Mouse (Mus musculus) testis, adult 2 months (tissue): Measurements from ENCODE around the gene 1700020A23Rik. TPM values are rescaled to one million over a fixed set of nuclear protein-coding genes. Genes with fewer than 3 reads are reported as not detected.

Experiments
- H3K27ac ChIP-seq: fragments of 200-500 bp; 2 replicates; pipeline ENCODE4 v1.5.1; 2012; ENCODE audit warnings: low read depth, low read length; ENCODE audit not compliant: control insufficient read depth, insufficient read depth
- H3K27me3 ChIP-seq: fragments of 200-500 bp; 2 replicates; pipeline ENCODE4 v1.6.1; 2012; ENCODE audit warnings: mild to moderate bottlenecking, low read length, moderate library complexity; ENCODE audit not compliant: control insufficient read depth, insufficient read depth
- H3K36me3 ChIP-seq: fragments of 200-500 bp; 2 replicates; pipeline ENCODE4 v1.6.1; 2012; ENCODE audit warnings: mild to moderate bottlenecking, low read length; ENCODE audit not compliant: control insufficient read depth, insufficient read depth
- H3K4me1 ChIP-seq: fragments of 200-500 bp; 2 replicates; pipeline ENCODE4 v1.6.1; 2012; ENCODE audit warnings: low read length; ENCODE audit not compliant: control insufficient read depth, insufficient read depth
- H3K4me3 ChIP-seq: fragments of 200-500 bp; 2 replicates; pipeline ENCODE4 v1.5.1; 2012; ENCODE audit warnings: low read depth, mild to moderate bottlenecking, low read length, moderate library complexity, mixed read lengths; ENCODE audit not compliant: control insufficient read depth
- CTCF ChIP-seq: fragments of 200-500 bp; IDR thresholded peaks from 2 replicates; pipeline ENCODE4 v1.5.1; 2012; ENCODE audit warnings: low read depth, mild to moderate bottlenecking, inconsistent platforms, low read length, moderate library complexity; ENCODE audit not compliant: control insufficient read depth, insufficient read depth, insufficient replicate concordance
- POLR2A ChIP-seq: fragments of 200-500 bp; IDR thresholded peaks from 2 replicates; pipeline ENCODE4 v1.6.1; 2012; ENCODE audit warnings: low read depth, mild to moderate bottlenecking, inconsistent platforms, low read length, moderate library complexity; ENCODE audit not compliant: control insufficient read depth
- polyA plus RNA-seq: library from polyadenylated mRNA; depleted of rRNA; stranded (reverse); fragments of >200 nt; gene quantifications from 2 replicates; pipeline ENCODE4 v1.2.3, GENCODE M21; 2012

The 1700020A23Rik gene
- polyA plus RNA-seq, 1 experiment, result 316 TPM

- TF ChIP-seq POLR2A (no peak), CTCF (no peak)
- Histone ChIP-seq H3K27ac (no peak within 1 kb of the TSS; the same call in 1 of the 2 replicates), H3K36me3 (no peaks in the 10 kb centered on the region), H3K4me3 (peak within 1 kb of the TSS; percentile 72), H3K4me1 (peaks cover 13% of the 10 kb centered on the region), H3K27me3 (no peaks in the 10 kb centered on the region)
Measured at GRCm38 (mm10) chr2:130397186-130397985, 7.7 kb upstream of the 1700020A23Rik start, which contains the start of gene Cpxm1. TSS of gene Cpxm1 (minus strand) at chr2:130397574.

- peaks cover 13% of the 10 kb centered on the region for H3K4me1 ChIP-seq
- H3K36me3 ChIP-seq, result no peaks in the 10 kb centered on the region
- H3K27ac ChIP-seq, result no peak overlapping the region
- H3K4me3 ChIP-seq, result peak overlapping the region; percentile 72
- no peaks in the 10 kb centered on the region for H3K27me3 ChIP-seq
- TF ChIP-seq POLR2A (no peak), CTCF (no peak)
Measured at GRCm38 (mm10) chr2:130398091-130398490, 7.0 kb upstream of the 1700020A23Rik start.

- H3K36me3 ChIP-seq, result no peaks in the 10 kb centered on the region
- no peak overlapping the region for H3K4me3 ChIP-seq
- H3K27ac ChIP-seq, result no peak overlapping the region
- TF ChIP-seq CTCF (no peak), POLR2A (no peak)
- no peaks in the 10 kb centered on the region for H3K27me3 ChIP-seq
- H3K4me1 ChIP-seq, result peaks cover 13% of the 10 kb centered on the region
Measured at GRCm38 (mm10) chr2:130400046-130400445, 5.0 kb upstream of the 1700020A23Rik start.

- no peaks in the 10 kb centered on the region for H3K36me3 ChIP-seq
- no peak overlapping the region for H3K27ac ChIP-seq
- TF ChIP-seq CTCF, result no peak
- TF ChIP-seq POLR2A, result no peak
- no peaks in the 10 kb centered on the region for H3K27me3 ChIP-seq
- peaks cover 11% of the 10 kb centered on the region for H3K4me1 ChIP-seq
- H3K4me3 ChIP-seq, result no peak overlapping the region
Measured at GRCm38 (mm10) chr2:130401891-130402290, 3.2 kb upstream of the 1700020A23Rik start.

GRCm38 (mm10) chr2:130406178-130406577 lies 1.1 kb downstream of the 1700020A23Rik start, which contains the start of gene Tmem239:
TSS of gene Tmem239 (plus strand) at chr2:130406478.
- H3K27me3 ChIP-seq, result no peaks in the 10 kb centered on the region
- no peak for TF ChIP-seq CTCF
- 0 out of 2 replicates have a peak, but pooled peaks have one; percentile 49 for TF ChIP-seq POLR2A
- peaks cover under 1% of the 10 kb centered on the region; the same call in 1 of the 2 replicates for H3K4me1 ChIP-seq
- H3K4me3 ChIP-seq, result peak within 1 kb of the TSS; percentile 62
- no peaks in the 10 kb centered on the region for H3K36me3 ChIP-seq
- peak within 1 kb of the TSS; percentile 49; the same call in 1 of the 2 replicates for H3K27ac ChIP-seq

- TF ChIP-seq CTCF (no peak), POLR2A (no peak)
- Histone ChIP-seq H3K4me1 (peaks cover 4% of the 10 kb centered on the region; the same call in 1 of the 2 replicates), H3K27ac (no peak overlapping the region), H3K27me3 (no peaks in the 10 kb centered on the region), H3K4me3 (no peak overlapping the region), H3K36me3 (no peaks in the 10 kb centered on the region)
Measured at GRCm38 (mm10) chr2:130408194-130408593, 3.1 kb downstream of the 1700020A23Rik start.
